Mouse (Mus musculus): ENCODE measurements around the gene Tspan10.

DNA sequence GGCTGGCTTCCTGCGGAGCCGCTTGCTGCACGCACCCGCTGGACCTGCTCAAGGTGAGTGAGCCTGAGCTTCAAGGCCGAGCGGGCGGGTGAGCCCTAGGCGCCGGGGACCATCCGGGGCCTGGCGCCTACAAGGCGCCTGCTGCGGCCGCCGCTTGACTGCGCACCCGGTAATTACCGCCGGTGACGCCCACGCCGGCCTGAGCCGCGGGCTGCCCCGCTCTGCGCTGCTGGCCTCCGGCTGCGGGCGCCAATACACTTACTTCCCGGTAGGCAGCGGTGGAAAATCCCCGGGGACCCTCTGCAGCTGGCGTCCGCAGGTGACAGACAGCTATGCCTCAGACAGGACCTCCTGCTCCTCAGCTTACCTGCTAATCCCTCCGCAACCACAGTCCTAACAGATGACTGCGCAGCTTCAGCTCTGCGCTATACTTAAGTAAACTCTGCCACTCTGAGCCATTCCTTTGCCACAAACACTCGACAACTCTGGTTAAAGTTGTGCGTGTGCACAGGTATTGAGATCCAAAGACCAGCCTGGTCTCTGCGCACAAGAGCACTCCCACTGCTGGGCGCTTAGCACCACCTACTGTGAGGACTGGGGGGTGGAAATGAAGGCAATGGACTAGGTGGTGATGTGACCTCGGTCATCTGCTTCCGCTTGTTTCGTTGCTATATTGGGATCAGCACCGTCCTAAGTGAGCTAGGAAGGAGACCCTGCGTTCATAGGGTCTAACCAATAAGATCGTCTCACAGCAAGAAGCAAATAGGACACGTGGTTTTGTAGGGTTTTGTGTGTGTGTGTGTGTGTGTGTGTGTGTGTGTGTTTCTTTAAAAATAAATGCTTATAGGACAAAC lies 49.8 kb downstream of the Tspan10 start:
- peak; percentile 55 for TF ChIP-seq CTCF (conservative IDR thresholded peaks at IDR 0.05; ENCODE audit: insufficient read depth, insufficient read length, low read depth, low read length)
- no peak for TF ChIP-seq POLR2A (IDR thresholded peaks at IDR 0.05; ENCODE audit: low read depth, low read length)
